Mouse (Mus musculus): Measurements from ENCODE around the gene Cbfa2t3. TPM values are rescaled to one million over a fixed set of nuclear protein-coding genes. Genes with fewer than 3 reads are reported as not detected.

The Cbfa2t3 gene
- polyA plus RNA-seq, 1 experiment from 2014 or later = 20.2 TPM

DNA sequence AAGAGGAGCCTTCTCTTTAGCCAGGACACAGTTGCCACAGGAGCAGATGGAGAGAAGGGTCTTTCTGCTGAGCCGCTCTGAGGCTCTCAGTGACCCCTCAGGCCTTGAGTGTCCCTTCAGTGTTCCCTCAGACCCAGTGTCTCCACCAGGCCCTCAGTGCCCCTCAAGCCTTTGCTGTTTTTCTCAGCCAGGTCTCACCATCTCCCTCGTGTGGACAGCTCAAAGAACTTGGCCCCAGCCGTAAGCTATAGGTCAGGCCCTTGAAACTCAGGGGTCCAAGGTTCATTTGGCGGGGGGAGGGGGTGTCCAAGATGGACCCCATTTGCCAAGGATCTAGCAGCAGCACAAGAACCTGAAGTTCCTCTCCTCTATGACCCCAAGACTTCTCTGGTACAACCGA lies 74.3 kb downstream of the Cbfa2t3 start:
- no peak overlapping the region for H3K27ac ChIP-seq
- H3K9me3 ChIP-seq = no peaks in the 10 kb centered on the region
- no peak overlapping the region for H3K4me3 ChIP-seq (replicated peaks)
- H3K4me2 ChIP-seq (replicated peaks) = no peak overlapping the region
- peaks cover 8% of the 10 kb centered on the region; the same call in 1 of the 2 replicates for H3K36me3 ChIP-seq
- ATAC-seq = no peak
- WGBS = 68% methylated on average over 5 of the region's 5 CpGs
- peaks cover 5% of the 10 kb centered on the region for H3K4me1 ChIP-seq (replicated peaks)
- H3K9ac ChIP-seq (replicated peaks) = no peak overlapping the region
- no peaks in the 10 kb centered on the region for H3K27me3 ChIP-seq

DNA sequence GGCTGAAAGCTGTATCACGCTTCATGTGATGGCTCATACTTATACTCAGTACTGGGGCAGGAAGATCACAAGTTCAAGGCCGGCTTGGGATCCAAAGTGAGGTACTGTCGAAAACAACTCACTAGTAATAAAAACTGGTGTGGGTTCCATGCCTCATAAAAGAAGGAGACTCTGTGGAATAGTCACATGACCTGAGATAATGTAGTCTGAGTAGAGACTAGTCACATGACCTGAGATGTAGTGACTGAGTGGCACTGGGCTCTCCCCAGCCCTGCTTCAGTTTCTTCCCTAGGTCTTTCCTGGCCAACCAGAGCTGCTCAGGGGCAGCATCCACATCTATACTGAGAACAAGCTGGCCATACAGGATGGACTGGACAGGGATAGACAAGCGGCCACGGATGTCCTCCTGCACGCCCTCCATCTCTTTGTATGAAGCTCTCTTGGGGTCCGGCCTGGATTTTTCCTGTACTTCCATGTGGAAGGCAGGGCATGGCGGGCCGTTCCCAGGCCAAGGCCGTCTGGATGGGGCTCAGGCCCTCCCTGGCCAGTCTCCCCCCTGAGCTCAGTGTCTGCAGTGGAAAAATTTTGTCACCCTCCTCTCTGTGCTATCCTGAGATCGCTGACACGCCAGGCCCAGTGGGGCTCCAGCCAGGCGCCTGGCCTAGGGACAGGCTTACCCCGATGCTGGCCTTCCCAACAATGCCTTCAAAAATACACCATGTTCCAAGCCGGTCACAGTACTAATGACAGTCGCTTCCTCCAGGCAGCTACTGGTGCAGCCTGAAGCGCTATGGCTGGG lies 74.9 kb downstream of the Cbfa2t3 start:
- H3K4me2 ChIP-seq (replicated peaks) = no peak overlapping the region
- ATAC-seq = no peak
- 87% methylated on average over 17 of the region's 17 CpGs for WGBS

DNA sequence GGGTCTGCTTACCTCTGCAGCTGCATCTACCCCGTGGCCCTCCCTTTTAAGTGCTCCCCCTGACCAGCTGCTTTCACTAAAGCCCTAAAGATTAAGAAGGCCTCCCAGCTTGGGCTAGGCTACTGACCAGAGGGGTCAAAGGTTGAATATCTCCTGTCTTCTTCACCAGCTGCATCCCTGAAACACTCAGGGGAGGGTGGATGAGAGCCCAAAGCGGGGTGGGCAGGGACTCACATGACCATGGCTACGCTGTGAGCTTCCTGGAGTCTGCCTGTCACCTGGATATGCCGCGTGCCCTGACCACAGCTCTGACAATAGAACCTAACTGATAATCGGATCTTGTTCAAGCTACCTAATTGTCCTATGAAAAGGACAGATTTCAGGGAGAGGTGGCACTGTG lies 76.2 kb downstream of the Cbfa2t3 start, which contains the start of gene Pabpn1l:
Gene Pabpn1l (minus strand): TSS at position 13 of the 400 bp plus-strand sequence.
- Histone ChIP-seq H3K4me2 (replicated peaks) (no peak within 1 kb of the TSS), H3K9me3 (no peaks in the 10 kb centered on the region), H3K4me3 (replicated peaks) (no peak within 1 kb of the TSS), H3K9ac (replicated peaks) (no peak within 1 kb of the TSS), H3K27ac (no peak within 1 kb of the TSS), H3K4me1 (replicated peaks) (peaks cover 17% of the 10 kb centered on the region), H3K27me3 (no peaks in the 10 kb centered on the region), H3K36me3 (no peaks in the 10 kb centered on the region)
- no peak for ATAC-seq
- 64% methylated on average over 6 of the region's 6 CpGs for WGBS

More for the DNA sequence above, 74.9 kb downstream of the Cbfa2t3 start:
- H3K27me3 ChIP-seq = no peaks in the 10 kb centered on the region
- H3K36me3 ChIP-seq = peaks cover 8% of the 10 kb centered on the region; the same call in 1 of the 2 replicates
- H3K9ac ChIP-seq (replicated peaks) = no peak overlapping the region
- H3K27ac ChIP-seq = no peak overlapping the region
- peaks cover 9% of the 10 kb centered on the region for H3K4me1 ChIP-seq (replicated peaks)
- H3K4me3 ChIP-seq (replicated peaks) = no peak overlapping the region
- no peaks in the 10 kb centered on the region for H3K9me3 ChIP-seq

DNA sequence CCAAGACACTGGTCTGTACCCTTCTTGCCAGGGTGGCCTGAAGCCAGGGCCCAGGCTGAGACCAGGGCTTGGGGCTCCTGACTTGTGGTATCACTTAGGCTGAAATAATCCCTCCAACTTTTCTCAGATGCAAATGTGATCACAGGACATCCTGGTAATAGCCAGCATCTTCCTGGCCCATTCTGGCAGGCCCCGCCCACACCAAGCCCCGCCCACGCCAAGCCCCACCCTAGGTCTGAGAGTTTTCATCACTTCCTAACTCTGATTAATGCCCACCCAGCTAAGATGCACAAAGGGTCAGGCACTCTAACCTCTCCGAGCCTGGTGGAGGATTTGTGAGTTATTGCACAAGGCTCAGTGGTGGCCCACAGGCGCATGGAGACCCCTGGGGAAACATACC lies 78.5 kb downstream of the Cbfa2t3 start:
- 42% methylated on average over 5 of the region's 5 CpGs for whole genome bisulfite sequencing
- Histone ChIP-seq H3K4me1 (replicated peaks) (peaks cover 17% of the 10 kb centered on the region), H3K9ac (replicated peaks) (no peak overlapping the region), H3K4me2 (replicated peaks) (no peak overlapping the region), H3K27me3 (no peaks in the 10 kb centered on the region), H3K4me3 (replicated peaks) (no peak overlapping the region), H3K36me3 (no peaks in the 10 kb centered on the region), H3K9me3 (no peaks in the 10 kb centered on the region), H3K27ac (no peak overlapping the region)
- no peak for ATAC-seq

DNA sequence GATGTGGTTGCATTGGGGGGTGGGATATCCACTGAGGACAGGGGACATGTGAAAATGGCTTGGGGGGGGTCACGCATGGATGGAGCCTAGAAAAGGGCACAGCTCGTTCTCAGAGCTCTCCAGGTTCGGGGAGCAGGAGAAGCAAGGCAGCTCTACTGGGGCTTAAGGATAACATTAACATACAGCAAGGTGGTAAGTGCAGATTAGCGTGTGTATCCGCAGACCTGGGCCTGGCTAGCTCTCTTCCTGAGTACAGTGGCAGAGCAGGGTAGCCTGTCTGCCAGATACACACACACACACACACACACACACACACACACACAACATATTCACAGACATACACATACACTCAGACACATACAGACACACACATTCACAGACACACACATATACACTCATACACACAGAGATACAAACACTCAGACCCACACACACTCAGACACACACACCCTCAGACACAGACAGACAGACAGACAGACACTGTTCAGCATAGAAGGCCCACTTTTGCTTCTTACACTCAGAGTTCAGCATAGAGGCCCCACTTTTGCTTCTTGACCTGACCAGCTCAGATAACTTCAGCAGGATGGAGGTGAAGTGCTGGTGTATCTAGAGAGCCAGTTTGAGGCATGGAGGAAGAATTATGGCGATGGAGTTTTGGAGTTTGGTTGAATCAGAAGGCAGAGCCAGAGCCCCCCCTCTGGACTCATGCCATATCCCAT lies 80.1 kb downstream of the Cbfa2t3 start:
- no peaks in the 10 kb centered on the region for H3K9me3 ChIP-seq
- H3K36me3 ChIP-seq = 0 out of 2 replicates have a peak, but pooled peaks cover 7% of the 10 kb centered on the region
- no peaks in the 10 kb centered on the region for H3K27me3 ChIP-seq
- peaks cover 17% of the 10 kb centered on the region for H3K4me1 ChIP-seq (replicated peaks)
- H3K4me3 ChIP-seq (replicated peaks) = no peak overlapping the region
- no peak for ATAC-seq
- WGBS = 58% methylated on average over 6 of the region's 6 CpGs
- no peak overlapping the region for H3K9ac ChIP-seq (replicated peaks)
- H3K4me2 ChIP-seq (replicated peaks) = no peak overlapping the region
- no peak overlapping the region for H3K27ac ChIP-seq

DNA sequence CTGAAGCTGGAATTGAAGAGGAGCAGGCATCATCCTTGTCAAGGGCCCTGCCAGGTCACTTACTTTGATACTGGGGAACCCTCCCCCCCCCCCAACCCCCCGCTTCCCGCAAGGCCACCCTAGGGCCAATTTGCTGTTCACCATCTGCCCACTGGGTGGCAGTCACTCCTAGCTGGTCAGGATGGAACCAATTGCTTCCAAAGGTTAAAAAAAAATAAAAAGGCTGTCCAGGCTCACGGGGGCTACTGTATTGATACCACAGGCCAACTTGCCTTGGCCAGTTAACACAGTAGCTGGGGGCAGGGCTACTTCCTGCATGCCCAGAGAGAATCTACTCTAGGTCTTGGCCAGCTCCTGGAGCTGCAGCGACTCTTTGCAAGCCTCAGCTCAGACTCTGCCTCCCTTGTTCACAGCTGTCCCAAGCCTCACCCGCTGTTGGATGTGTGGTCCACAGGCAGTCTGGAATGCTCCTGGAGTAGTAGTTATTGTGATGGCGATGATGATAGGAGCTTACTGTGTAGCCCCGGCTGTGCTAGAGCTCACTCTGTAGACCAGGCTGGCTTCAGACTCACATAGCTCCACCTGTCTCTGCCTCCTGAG lies 80.9 kb downstream of the Cbfa2t3 start:
- ATAC-seq = peak; percentile 31
- 32% methylated on average over 5 of the region's 7 CpGs for WGBS
- H3K27ac ChIP-seq = no peak overlapping the region; the same call in 1 of the 2 replicates
- H3K4me3 ChIP-seq (replicated peaks) = no peak overlapping the region
- no peaks in the 10 kb centered on the region for H3K27me3 ChIP-seq
- 0 out of 2 replicates have a peak, but pooled peaks cover 7% of the 10 kb centered on the region for H3K36me3 ChIP-seq
- H3K4me1 ChIP-seq (replicated peaks) = peaks cover 17% of the 10 kb centered on the region
- no peak overlapping the region for H3K4me2 ChIP-seq (replicated peaks)
- no peaks in the 10 kb centered on the region for H3K9me3 ChIP-seq
- H3K9ac ChIP-seq (replicated peaks) = no peak overlapping the region

DNA sequence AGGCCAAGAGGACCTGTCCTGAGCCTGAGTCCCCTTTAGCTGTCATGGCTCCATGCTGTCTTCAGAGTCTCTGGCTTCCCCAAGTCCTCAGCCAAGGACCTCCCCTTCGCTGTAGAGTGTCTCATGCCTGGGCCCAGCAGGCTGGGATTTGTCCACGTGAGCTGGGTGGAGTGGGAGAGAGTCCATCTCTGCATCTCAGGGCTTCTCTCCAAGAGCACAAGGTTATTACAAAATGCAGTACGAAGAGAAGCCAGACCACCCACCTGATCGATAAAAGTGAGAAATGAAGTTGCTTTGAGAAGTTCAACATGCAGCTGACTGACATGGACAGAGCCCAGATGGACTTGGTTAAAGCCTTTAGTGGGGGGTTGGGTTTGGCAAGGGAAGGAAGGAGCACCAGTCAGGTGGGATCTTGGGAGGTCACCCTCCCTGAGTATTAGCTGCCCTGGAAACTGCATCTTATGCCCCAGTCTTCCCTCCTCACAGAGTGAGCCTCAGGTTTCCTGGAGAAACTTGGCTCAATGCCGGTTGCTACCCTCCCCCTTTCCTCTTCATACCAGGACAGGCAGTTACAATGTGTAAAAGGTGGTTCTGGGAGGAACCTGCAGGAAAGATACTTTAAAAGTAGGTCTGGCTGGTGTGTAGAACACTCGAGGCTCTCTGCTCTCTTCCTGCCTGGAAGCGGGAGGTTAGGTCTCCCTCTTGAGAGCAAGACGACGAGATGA lies 82.6 kb downstream of the Cbfa2t3 start:
- no peak overlapping the region for H3K4me2 ChIP-seq (replicated peaks)
- 0 out of 2 replicates have a peak, but pooled peaks cover 7% of the 10 kb centered on the region for H3K36me3 ChIP-seq
- H3K4me3 ChIP-seq (replicated peaks) = no peak overlapping the region
- no peak for ATAC-seq
- 81% methylated on average over 9 of the region's 9 CpGs for WGBS
- peaks cover 28% of the 10 kb centered on the region for H3K4me1 ChIP-seq (replicated peaks)
- H3K9ac ChIP-seq (replicated peaks) = no peak overlapping the region
- no peak overlapping the region for H3K27ac ChIP-seq
- no peaks in the 10 kb centered on the region for H3K27me3 ChIP-seq
- H3K9me3 ChIP-seq = no peaks in the 10 kb centered on the region

DNA sequence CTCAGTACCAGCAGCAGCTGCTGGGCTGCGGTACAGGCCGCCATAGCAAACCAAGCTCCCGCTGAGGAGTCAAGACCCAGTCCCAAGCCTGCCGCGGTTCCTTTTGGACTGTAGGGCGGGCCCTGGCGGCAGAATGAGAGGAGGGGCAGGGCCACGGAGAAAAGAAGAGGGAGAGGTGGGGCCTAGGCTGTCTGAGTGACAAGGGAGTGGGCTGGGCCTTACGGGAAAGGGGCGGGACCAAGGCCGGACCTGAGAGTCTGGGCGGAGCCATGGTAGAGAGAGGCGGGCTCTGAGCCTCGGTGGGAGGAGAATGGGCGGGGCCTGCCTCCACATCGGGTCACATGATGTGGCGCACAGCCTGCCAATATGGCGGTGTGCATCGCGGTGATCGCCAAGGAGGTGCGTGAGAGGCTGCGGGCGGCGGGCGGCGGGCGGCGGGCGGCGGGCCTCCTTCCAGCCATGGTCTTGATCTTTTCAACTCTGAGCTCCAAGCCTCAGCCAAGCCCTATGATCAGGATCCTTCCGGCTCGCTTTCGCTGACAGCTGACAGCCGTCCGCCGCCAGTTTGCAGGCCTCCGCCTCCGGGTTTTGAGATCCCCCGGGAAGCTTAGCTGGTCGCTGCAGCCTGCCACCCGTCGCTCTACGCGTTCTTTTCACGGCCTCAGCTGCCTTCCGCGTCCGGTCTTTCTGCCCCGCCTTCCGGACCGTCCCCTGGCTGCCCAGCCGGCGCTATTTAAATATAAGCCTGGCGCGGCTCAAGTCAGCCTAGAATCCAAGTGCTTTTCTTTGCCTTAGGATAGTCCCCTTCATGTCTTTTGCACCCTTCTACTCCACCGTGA lies 87.4 kb downstream of the Cbfa2t3 start, which contains the start of the genes Galns and Trappc2l:
Gene Galns (minus strand): TSS at position 169 of the 839 bp plus-strand sequence.
Gene Trappc2l (plus strand): TSS at position 346 of the 839 bp plus-strand sequence.
- H3K27me3 ChIP-seq = no peaks in the 10 kb centered on the region
- H3K36me3 ChIP-seq = 0 out of 2 replicates have a peak, but pooled peaks cover 7% of the 10 kb centered on the region
- H3K4me2 ChIP-seq (replicated peaks) = peak within 1 kb of the TSS; percentile 93
- H3K9me3 ChIP-seq = no peaks in the 10 kb centered on the region
- H3K4me1 ChIP-seq (replicated peaks) = peaks cover 21% of the 10 kb centered on the region
- H3K27ac ChIP-seq = peak within 1 kb of the TSS; percentile 91
- H3K9ac ChIP-seq (replicated peaks) = peak within 1 kb of the TSS; percentile 72
- peak; percentile 95 for ATAC-seq
- WGBS = under 1% methylated on average over 46 of the region's 57 CpGs
- peak within 1 kb of the TSS; percentile 61 for H3K4me3 ChIP-seq (replicated peaks)

DNA sequence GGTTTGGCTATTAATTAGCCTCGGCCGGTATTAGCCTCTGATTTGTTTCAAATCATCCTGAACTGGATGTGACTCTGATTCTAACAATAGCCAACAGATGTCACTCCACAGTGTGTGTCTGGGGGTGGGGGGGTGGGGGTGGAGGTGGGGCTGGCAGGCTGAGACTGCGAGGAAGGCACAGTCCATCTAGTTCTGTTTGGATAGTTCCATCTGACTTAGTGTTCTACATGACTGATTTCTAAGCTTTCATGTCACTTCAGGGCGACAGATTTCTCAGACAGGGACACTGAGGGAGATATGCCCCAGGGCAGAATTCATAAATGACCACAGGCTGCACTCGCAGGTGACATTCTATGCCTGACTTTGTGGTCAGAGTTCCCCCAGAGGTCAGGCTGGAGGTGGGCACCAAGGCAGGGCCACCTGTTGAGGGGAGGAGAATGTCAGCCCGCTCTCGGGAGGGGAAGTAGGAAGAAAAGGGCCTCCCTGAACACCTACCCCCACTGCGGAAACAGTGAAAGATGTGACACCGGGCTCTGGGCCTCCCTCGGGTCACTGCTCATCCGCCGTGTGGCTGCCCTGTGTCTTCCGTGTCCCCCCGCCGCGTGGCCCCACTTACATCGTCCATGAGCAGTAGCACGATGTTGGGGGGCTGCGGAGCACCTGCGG lies 88.2 kb downstream of the Cbfa2t3 start:
- 2% methylated on average over 20 of the region's 20 CpGs for WGBS
- H3K4me2 ChIP-seq (replicated peaks) = peak overlapping the region; percentile 93
- H3K36me3 ChIP-seq = 0 out of 2 replicates have a peak, but pooled peaks cover 7% of the 10 kb centered on the region
- no peaks in the 10 kb centered on the region for H3K27me3 ChIP-seq
- H3K4me3 ChIP-seq (replicated peaks) = peak overlapping the region; percentile 61
- H3K27ac ChIP-seq = peak overlapping the region; percentile 74
- H3K9ac ChIP-seq (replicated peaks) = peak overlapping the region; percentile 72
- H3K9me3 ChIP-seq = no peaks in the 10 kb centered on the region
- H3K4me1 ChIP-seq (replicated peaks) = peaks cover 21% of the 10 kb centered on the region
- peak; percentile 12; the same call in 1 of the 2 replicates for ATAC-seq

DNA sequence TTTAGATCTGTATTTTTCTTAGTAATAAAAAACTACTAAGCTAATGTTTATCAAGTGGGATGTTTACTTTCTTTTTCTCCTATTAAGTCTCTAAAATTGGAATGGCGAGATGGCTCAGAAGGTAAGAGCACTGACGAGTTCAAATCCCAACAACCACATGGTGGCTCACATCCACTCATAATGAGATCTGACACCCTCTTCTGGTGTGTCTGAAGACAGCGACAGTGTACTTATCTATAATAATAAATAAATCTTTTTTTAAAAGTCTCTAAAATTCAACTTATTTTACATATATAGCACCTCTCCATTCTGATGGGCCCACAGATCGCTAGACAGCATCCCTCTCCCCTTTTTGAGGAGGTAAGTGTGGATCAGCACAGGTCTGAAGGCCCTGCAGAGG lies 88.7 kb downstream of the Cbfa2t3 start:
- H3K4me1 ChIP-seq (replicated peaks) = peaks cover 21% of the 10 kb centered on the region
- 0 out of 2 replicates have a peak, but pooled peaks cover 5% of the 10 kb centered on the region for H3K36me3 ChIP-seq
- H3K27me3 ChIP-seq = no peaks in the 10 kb centered on the region
- 0 out of 2 replicates have a peak overlapping the region, but pooled peaks have one; percentile 61 for H3K4me3 ChIP-seq (replicated peaks)
- H3K27ac ChIP-seq = no peak overlapping the region
- WGBS = 57% methylated on average over 4 of the region's 4 CpGs
- peak overlapping the region; percentile 93 for H3K4me2 ChIP-seq (replicated peaks)
- no peak for ATAC-seq
- no peaks in the 10 kb centered on the region for H3K9me3 ChIP-seq
- no peak overlapping the region for H3K9ac ChIP-seq (replicated peaks)
